Mouse (Mus musculus): ENCODE measurements around the gene Rbm20.

The Rbm20 gene

DNA sequence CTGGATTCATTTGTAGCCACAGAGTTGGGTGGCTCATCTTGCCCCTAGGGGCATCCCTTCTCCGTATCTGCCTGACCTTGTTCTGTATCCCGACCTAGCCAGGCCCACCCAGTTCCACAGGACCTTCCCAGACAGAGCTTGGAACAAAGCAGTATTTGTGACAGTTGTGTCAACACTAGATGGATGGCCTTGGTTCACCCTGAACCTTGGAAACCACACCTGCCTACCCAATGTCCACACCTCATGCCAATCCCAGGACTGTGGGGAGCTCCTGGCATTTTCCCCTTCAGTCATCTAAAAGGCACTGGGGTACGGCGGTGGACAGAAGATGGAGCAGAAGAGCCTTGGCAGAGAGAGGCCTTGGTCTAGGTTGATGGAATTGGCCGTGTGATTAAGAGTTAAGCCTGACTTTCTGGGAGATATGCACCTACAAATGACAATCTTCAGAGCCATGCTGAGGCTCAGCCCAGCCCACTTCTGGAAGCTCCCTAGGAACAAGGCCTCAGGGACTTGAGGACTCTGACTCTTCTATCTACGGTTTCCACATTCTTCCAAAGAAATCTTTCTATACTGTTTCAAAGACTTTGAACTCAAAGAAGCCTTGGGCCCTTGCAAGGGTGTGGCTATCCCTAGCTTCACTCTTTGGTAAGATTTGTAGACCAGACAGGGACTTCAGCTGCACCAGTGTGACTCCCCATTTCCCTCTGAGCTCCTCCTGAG lies 196.0 kb downstream of the Rbm20 start:
- DNase-seq (ENCODE audit: extremely low read depth, low read depth) = no peak

GRCm38 (mm10) chr19:53875246-53875645 lies 198.1 kb downstream of the Rbm20 start:
- DNase-seq (ENCODE audit: extremely low read depth, low read depth) = no peak

DNA sequence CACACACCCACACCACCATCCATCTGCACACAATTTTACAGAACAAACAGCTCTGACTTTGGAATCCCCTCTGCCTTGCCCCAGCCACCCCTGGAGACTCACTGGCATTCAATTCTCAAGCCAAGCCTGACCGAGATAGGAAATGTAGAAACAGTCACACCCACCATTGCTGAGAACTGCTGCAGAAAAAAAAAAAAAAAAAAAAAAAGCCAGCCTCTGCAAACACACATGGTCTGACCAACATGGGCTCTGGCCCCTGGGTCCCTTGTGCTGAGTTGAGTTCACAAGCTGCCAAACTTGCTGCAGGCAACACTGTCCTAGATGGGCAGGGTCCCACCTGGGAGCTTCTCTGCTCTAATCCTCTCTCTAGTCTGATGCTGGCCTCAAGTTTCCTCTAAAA lies 200.7 kb downstream of the Rbm20 start:
- no peak for DNase-seq (ENCODE audit: extremely low read depth, low read depth)

- no peak for DNase-seq (ENCODE audit: extremely low read depth, low read depth)
Observed at GRCm38 (mm10) chr19:53880460-53880859, 203.4 kb downstream of the Rbm20 start.

DNA sequence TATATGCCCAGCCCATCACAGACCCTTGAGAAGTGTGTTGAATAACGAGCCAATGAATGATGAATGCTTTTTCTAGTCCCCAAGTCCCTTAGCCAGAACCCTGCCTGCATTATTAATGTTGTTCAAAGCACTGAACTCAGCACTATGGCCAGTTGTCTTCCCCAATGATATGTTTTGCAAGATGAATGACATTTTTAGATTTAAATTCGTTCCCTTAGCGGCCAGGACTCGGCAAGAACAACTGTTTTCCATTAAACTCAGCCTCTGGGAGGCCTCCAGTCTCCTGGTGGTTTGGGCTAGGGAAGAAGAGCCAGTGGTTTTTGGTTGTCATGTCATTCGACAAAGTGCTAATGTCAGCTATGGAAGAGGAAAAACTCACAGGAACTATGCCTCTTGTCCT lies 204.7 kb downstream of the Rbm20 start:
- DNase-seq (ENCODE audit: extremely low read depth, low read depth) = no peak

- no peak for DNase-seq (ENCODE audit: extremely low read depth, low read depth)
Observed at GRCm38 (mm10) chr19:53885450-53885849, 208.3 kb downstream of the Rbm20 start.

DNA sequence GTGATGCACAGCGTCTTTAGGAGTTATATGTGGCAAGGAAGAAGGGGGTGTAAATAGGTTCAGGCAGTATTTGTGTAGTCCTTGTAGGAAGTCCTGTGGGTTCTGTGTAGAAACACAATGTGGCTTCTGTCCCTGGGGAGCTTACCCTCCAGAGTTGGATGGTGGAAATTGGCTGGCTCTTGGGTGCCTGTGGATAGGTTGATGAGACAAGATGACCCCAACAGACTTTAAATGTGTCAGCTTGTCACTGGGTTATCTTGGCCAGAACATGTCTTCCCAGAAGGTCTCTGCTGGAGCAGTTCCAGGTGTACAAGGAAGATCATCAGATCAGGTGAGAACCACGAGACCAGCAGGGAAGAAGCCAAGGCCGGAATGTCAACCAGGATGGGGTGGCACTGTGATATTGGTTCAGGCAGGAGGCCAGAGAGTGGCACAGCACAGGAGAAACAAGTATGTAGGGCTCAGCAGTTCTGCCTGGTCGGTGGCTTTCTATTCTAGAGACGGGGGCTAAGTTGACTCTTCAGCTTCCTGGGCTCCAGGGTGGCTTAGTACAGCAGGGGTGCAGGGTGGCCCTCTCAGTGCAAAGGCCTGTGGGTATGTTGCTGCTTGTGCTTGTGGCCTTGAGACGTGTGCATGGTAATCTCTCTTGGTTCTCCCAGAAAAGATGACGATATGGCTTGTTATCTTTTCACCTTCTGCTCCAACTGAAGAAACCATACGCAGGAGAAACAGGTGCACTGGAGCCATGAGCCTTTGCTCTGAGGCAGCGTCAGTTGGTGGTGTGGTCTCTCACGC lies 209.7 kb downstream of the Rbm20 start:
- no peak for DNase-seq (ENCODE audit: extremely low read depth, low read depth)

DNA sequence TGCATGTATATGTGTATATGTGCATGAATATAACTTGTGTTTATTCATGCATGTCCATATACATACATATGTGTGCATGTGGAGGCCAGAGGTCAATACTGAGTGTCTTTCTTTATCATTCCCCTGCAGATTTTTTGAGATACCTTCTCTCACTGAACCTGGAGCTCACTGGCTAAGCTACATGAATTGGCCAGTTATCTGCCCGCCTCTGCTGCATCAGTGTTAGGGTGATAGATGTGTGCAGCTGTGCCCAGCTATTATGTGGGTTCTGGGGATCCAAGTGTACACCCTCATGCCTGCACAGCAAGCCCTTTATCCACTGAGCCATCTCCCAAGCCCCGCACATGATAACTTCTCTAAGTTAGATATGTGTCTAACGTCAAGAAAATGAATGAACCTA lies 210.7 kb downstream of the Rbm20 start:
- no peak for DNase-seq (ENCODE audit: extremely low read depth, low read depth)

- DNase-seq (ENCODE audit: extremely low read depth, low read depth) = no peak
Observed at GRCm38 (mm10) chr19:53888331-53888730, 211.2 kb downstream of the Rbm20 start.

GRCm38 (mm10) chr19:53889555-53889954 lies 212.4 kb downstream of the Rbm20 start:
- no peak for DNase-seq (ENCODE audit: extremely low read depth, low read depth)

DNA sequence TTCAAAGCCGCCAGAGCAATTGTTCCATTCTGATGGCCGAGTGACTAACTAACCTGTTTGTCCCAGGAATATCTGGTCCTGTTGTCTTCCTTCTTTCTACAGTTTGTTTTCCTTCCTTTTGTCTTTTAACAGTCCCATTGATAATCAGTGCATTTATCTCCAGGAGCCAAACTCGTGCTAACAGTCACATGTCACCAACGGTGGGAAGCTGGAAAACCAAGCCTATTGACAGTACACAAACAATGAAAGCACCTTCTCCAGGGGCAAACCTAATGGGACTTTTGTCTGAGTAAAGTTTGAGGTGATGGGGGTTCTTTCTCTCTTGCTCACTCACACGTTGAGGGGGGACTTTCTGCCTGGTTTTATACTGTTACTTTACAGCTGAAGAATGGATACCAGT lies 213.2 kb downstream of the Rbm20 start:
- no peak for DNase-seq (ENCODE audit: extremely low read depth, low read depth)

DNA sequence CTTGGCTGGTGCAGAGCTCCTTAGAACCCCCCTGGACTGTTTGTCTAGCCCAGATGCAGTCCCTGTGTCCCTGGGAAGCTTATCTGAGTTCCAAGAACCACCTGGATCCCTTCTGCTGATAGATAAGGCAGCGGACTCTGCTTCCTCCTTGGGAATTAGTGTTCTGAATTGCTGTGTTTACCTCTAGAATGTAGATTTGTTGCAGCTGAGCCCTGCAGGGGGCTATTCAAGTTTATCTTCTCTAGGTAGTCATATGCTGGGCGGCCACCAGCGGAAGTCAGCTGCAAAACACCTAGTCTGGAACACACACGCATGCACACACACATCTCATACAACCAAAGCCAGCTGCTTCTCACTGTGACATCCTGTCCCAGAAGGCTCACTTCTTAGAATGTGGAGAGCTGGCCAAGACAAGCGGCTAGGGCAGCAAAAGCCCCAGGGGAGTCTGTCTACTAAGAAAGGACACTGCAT lies 213.7 kb downstream of the Rbm20 start:
- DNase-seq (ENCODE audit: extremely low read depth, low read depth) = peak; percentile 87

GRCm38 (mm10) chr19:53891569-53891968 lies 214.5 kb downstream of the Rbm20 start:
- peak; percentile 82 for DNase-seq (ENCODE audit: extremely low read depth, low read depth)

GRCm38 (mm10) chr19:53892061-53892460 lies 215.0 kb downstream of the Rbm20 start, which contains the start of gene Pdcd4:
Gene Pdcd4, plus strand, starts transcription at chr19:53892231.
- DNase-seq (ENCODE audit: extremely low read depth, low read depth) = no peak

GRCm38 (mm10) chr19:53892838-53893359 lies 215.8 kb downstream of the Rbm20 start:
- DNase-seq (ENCODE audit: extremely low read depth, low read depth) = peak; percentile 60

DNA sequence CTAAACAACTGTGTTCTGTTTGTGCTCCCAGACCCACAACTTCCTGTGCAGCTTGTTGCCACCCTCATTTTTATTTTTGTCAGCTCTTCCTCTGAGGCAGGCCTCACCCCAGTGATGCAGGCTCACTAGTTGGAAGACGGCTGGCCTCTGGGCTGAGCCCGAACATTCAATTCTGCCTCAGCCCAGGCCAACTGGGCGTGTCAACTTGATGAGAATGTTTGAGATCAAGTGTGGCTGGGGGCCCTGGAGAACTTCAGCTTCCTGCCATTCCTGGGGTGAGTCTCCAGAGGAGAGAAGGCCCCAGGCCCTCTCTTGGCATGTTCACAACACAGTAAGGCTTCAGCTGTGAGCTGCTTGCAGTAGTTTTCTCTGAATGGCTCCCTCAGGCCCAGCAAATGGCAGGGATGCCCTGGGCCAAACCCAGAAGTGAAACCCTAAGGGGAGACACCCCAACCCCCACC lies 216.6 kb downstream of the Rbm20 start:
- DNase-seq (ENCODE audit: extremely low read depth, low read depth) = peak; percentile 24

GRCm38 (mm10) chr19:53894538-53895121 lies 217.5 kb downstream of the Rbm20 start:
- no peak for DNase-seq (ENCODE audit: extremely low read depth, low read depth)

DNA sequence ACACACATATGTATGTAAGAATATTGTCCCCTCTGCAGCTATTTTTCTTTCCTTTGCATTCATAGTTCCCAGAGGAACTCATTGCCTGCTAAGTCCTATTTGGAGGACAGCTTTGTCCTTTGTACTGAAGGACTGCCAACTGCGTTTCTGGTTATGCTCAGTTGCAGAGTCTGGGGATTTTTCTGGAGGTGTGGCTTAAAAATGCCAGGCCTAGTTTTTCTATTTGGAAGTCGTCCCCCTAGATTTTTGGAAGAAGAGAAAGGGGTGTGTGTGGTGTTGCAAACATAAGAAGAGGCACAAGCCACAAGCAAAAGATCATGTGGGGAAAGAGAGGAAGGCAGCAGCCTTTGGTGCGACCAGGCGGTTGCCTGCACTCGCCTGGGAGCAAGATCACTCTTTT lies 220.9 kb downstream of the Rbm20 start:
- no peak for DNase-seq (ENCODE audit: extremely low read depth, low read depth)

DNA sequence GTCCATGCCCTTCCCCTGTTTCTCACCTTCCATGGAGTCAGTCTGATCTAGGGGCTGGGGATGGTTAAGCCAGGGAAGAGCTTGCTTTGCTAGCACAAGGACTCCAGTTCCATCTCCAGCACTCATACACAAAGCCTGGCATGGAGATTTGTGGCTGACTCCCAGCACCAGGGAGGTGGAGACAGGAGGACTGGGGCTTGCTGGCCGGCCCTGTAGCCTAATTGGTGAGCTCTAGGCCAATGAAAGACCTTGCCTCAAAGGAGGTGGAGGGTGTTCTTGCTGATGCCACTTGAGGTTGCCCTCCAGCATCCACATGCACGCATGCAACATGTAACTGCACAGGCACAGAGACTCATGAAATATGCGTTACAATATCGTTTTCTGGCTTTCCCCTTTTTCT lies 221.4 kb downstream of the Rbm20 start:
- DNase-seq (ENCODE audit: extremely low read depth, low read depth) = no peak

GRCm38 (mm10) chr19:53898970-53899900 lies 222.1 kb downstream of the Rbm20 start:
- DNase-seq (ENCODE audit: extremely low read depth, low read depth) = no peak
